Mouse (Mus musculus): ENCODE data around the gene Ppp1r14c. TPM values are rescaled to one million over a fixed set of nuclear protein-coding genes. Genes with fewer than 3 reads are reported as not detected.

Ppp1r14c gene
- 9.9 TPM for polyA plus RNA-seq (2014; fragmentation: Illumina TruSeq; extraction: RNeasy Lipid Tissue Mini Kit (QIAGEN cat#74804))

GRCm38 (mm10) chr10:3366036-3366869 lies at the start of gene Ppp1r14c:
Gene Ppp1r14c (plus strand): TSS chr10:3366057.

Other genes with a start within 250 kb of the Ppp1r14c start
- 4.4 TPM for gene H60c, start 98.3 kb upstream of the Ppp1r14c start, polyA plus RNA-seq (2014; fragmentation: Illumina TruSeq; extraction: RNeasy Lipid Tissue Mini Kit (QIAGEN cat#74804))
- gene Iyd, start 174.2 kb downstream of the Ppp1r14c start, polyA plus RNA-seq (2014; fragmentation: Illumina TruSeq; extraction: RNeasy Lipid Tissue Mini Kit (QIAGEN cat#74804)), result 0.29 TPM